Mouse (Mus musculus) lung, embryonic 15.5 days (tissue): ENCODE results near the gene Syngr1. TPM values are rescaled to one million over a fixed set of nuclear protein-coding genes. Genes with fewer than 3 reads are reported as not detected.
A peak's percentile ranks its signal among the peaks of the same experiment; 100 is the strongest.

Experiments used
- ATAC-seq: fragments of 200-750 bp; cut with Nextera tagmentation; 2 replicates; pipeline ENCODE4 v1.8.0; 2017; ENCODE audit warnings: moderate number of reproducible peaks, borderline replicate concordance; ENCODE audit not compliant: low FRiP score, low TSS enrichment; ENCODE audit errors: extremely low read depth
- H3K27ac ChIP-seq: fragments of 300-500 bp; sonication (generic); 2 replicates; pipeline ENCODE4 v1.5.1; 2015; ENCODE audit warnings: moderate library complexity, mild to moderate bottlenecking, inconsistent platforms
- H3K27me3 ChIP-seq: fragments of 300-500 bp; sonication (generic); 2 replicates; pipeline ENCODE4 v1.6.1; 2015; ENCODE audit warnings: inconsistent platforms
- H3K36me3 ChIP-seq: fragments of 300-500 bp; sonication (generic); 2 replicates; pipeline ENCODE4 v1.6.1; 2015; ENCODE audit warnings: inconsistent platforms
- H3K4me1 ChIP-seq: fragments of 300-500 bp; sonication (generic); 2 replicates; pipeline ENCODE4 v1.6.1; 2015; ENCODE audit warnings: inconsistent platforms
- H3K4me2 ChIP-seq: fragments of 300-500 bp; sonication (generic); 2 replicates; pipeline ENCODE4 v1.6.1; 2015; ENCODE audit warnings: inconsistent platforms, mild to moderate bottlenecking, moderate library complexity
- H3K4me3 ChIP-seq: fragments of 300-500 bp; sonication (generic); 2 replicates; pipeline ENCODE4 v1.5.1; 2015; ENCODE audit warnings: mild to moderate bottlenecking, inconsistent platforms
- H3K9ac ChIP-seq: fragments of 300-500 bp; sonication (generic); 2 replicates; pipeline ENCODE4 v1.6.1; 2015; ENCODE audit warnings: inconsistent platforms
- H3K9me3 ChIP-seq: fragments of 300-500 bp; sonication (generic); 2 replicates; pipeline ENCODE4 v1.6.1; 2016; ENCODE audit warnings: inconsistent platforms
- WGBS: fragments of 180-500 bp; shearing (Covaris S2); methylation state at CpG from one replicate; pipeline ENCODE4 v1.1.7; 2015; 5-methylcytosine and 5-hydroxymethylcytosine counted together
- polyA plus RNA-seq: library from polyadenylated mRNA; unstranded; fragments of >200 nt; fragmentation: Nextera tagmentation; extraction: Ambion mirVana; gene quantifications from 2 replicates; pipeline ENCODE4 v1.2.1, GENCODE M21; 2015

The Syngr1 gene
- polyA plus RNA-seq, 1 experiment from 2014 or later = 20.6 TPM

DNA sequence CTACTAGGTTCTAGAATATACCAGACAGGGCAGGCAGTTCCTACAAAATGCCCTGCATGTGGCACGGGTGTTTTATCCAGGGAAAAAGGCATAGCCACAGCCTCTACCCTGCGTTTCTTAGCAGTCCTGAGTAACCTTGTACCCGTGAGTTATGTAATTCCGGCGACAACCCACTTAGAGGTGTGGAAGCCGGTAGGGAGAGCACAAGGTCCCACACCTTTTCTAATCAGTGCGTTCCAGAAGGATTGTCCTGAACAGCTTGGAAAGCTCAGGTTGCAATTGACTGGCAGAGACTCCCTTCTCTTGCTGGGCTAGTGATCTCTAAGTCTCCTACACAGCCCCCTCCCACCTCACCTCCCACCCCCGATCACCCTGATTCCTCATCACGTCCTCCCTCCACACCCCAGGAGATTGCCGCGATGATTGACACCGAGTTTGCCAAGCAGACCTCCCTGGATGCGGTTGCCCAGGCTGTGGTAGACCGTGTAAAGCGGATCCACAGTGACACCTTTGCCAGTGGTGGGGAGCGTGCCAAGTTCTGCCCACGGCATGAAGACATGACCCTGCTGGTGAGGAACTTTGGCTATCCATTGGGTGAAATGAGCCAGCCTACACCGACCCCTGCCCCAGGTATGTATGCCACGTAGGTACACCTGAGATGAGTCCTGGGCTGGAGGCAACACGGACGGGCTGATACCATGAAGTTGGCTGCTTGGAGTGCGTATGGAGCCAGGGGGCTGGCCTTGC, 66.2 kb downstream of the Syngr1 start:
- Histone ChIP-seq H3K27ac (peak overlapping the region; percentile 88; the same call in 1 of the 2 replicates), H3K27me3 (no peaks in the 10 kb centered on the region), H3K4me3 (no peak overlapping the region), H3K4me1 (peaks cover 27% of the 10 kb centered on the region), H3K4me2 (no peak overlapping the region), H3K9me3 (no peaks in the 10 kb centered on the region), H3K36me3 (peaks cover 72% of the 10 kb centered on the region), H3K9ac (no peak overlapping the region)
- no peak for ATAC-seq
- WGBS = 89% methylated on average over 22 of the region's 22 CpGs

- WGBS = 53% methylated on average over 5 of the region's 5 CpGs
- no peaks in the 10 kb centered on the region for H3K27me3 ChIP-seq
- no peaks in the 10 kb centered on the region for H3K9me3 ChIP-seq
- H3K4me2 ChIP-seq = no peak overlapping the region
- peaks cover 72% of the 10 kb centered on the region for H3K36me3 ChIP-seq
- no peak for ATAC-seq
- peak overlapping the region; percentile 88 for H3K27ac ChIP-seq
- no peak overlapping the region for H3K4me3 ChIP-seq
- H3K9ac ChIP-seq = no peak overlapping the region
- H3K4me1 ChIP-seq = peaks cover 27% of the 10 kb centered on the region
Observed at GRCm38 (mm10) chr15:80158001-80158706, 67.0 kb downstream of the Syngr1 start.

GRCm38 (mm10) chr15:80158707-80159090, 67.6 kb downstream of the Syngr1 start:
- Histone ChIP-seq H3K27ac (peak overlapping the region; percentile 88), H3K27me3 (no peaks in the 10 kb centered on the region), H3K4me3 (no peak overlapping the region), H3K36me3 (peaks cover 67% of the 10 kb centered on the region), H3K4me2 (no peak overlapping the region), H3K9me3 (no peaks in the 10 kb centered on the region), H3K4me1 (peaks cover 27% of the 10 kb centered on the region), H3K9ac (no peak overlapping the region)
- no peak for ATAC-seq
- WGBS = 42% methylated on average over 4 of the region's 4 CpGs

- ATAC-seq = peak; percentile 78
- 27% methylated on average over 8 of the region's 8 CpGs for WGBS
- Histone ChIP-seq H3K4me2 (no peak overlapping the region), H3K27ac (peak overlapping the region; percentile 88), H3K36me3 (peaks cover 60% of the 10 kb centered on the region), H3K4me3 (no peak overlapping the region), H3K9ac (no peak overlapping the region), H3K27me3 (no peaks in the 10 kb centered on the region), H3K4me1 (peaks cover 27% of the 10 kb centered on the region), H3K9me3 (no peaks in the 10 kb centered on the region)
Observed at GRCm38 (mm10) chr15:80159286-80159901, 68.3 kb downstream of the Syngr1 start.

DNA sequence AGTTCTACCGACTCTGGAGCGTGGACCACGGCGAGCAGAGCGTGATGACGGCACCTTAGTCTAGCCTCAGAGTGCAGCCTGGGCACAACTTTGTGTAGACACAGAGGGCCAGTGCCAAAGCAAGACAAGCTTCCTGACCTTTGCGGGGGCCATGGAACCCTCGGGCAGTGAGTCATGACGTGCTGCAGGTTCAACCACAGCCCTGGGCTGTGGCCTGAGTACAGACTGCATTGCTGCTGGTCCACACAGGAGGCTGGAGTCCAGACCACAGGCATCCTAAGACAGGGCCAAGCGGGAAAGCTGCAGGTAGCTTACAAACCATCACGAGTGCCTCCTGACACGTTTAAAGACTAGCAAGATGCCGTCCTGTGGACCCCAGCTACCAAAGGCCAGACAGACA, 69.1 kb downstream of the Syngr1 start:
- Histone ChIP-seq H3K9ac (no peak overlapping the region), H3K36me3 (peaks cover 53% of the 10 kb centered on the region), H3K27ac (peak overlapping the region; percentile 88)

DNA sequence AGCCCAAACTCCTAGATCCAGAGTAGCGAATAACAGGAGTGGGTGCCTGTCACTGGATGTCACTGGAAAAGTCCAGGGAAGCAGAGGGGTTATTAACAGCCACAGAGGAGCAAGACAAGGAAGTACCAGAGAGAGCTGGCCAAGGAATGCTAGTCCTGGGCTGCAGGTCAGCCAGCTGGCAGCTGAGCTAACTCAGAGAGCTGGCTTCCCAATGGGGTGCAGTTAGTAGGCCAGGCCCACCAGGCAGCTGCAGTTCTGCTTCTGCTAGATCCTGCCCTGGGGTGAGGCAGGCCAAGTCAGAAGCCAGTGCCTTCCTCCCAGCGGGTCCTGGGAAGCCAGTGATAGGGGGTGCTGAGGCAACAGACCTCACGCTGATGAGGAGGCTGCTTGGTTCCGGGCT, 69.6 kb downstream of the Syngr1 start:
- H3K27me3 ChIP-seq = no peaks in the 10 kb centered on the region
- ATAC-seq = no peak
- no peaks in the 10 kb centered on the region for H3K9me3 ChIP-seq
- H3K9ac ChIP-seq = no peak overlapping the region
- WGBS = 88% methylated on average over 4 of the region's 4 CpGs
- H3K4me3 ChIP-seq = no peak overlapping the region
- H3K4me2 ChIP-seq = no peak overlapping the region
- peaks cover 27% of the 10 kb centered on the region for H3K4me1 ChIP-seq
- peak overlapping the region; percentile 88 for H3K27ac ChIP-seq
- H3K36me3 ChIP-seq = peaks cover 50% of the 10 kb centered on the region

More for the DNA sequence above, 69.1 kb downstream of the Syngr1 start:
- 81% methylated on average over 13 of the region's 13 CpGs for WGBS
- no peak for ATAC-seq
- no peaks in the 10 kb centered on the region for H3K27me3 ChIP-seq
- no peaks in the 10 kb centered on the region for H3K9me3 ChIP-seq
- no peak overlapping the region for H3K4me2 ChIP-seq
- no peak overlapping the region for H3K4me3 ChIP-seq
- peaks cover 27% of the 10 kb centered on the region for H3K4me1 ChIP-seq

DNA sequence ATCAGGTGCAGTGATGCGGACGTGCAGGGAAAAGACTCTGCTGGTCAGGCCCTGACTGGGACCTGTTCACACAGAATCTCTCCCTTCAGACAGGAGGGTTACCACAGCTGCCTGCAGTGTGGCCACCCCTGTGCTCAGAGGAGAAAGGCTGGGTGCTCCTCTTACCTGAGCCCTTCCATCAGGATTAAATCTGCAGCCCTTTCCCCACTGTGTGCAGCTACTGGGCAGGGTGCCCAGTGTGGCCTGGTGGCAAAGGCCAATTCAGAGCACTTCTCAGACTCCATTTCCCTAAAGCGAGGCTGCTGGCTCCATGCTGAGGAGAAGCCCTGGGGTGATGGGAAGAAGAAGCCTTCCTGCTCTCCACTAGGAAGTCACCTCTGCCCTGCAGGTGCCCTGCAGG, 70.1 kb downstream of the Syngr1 start:
- no peak overlapping the region for H3K9ac ChIP-seq
- H3K9me3 ChIP-seq = no peaks in the 10 kb centered on the region
- H3K4me2 ChIP-seq = no peak overlapping the region
- peaks cover 45% of the 10 kb centered on the region for H3K36me3 ChIP-seq
- H3K27me3 ChIP-seq = no peaks in the 10 kb centered on the region
- no peak overlapping the region for H3K4me3 ChIP-seq
- H3K4me1 ChIP-seq = peaks cover 27% of the 10 kb centered on the region
- no peak overlapping the region for H3K27ac ChIP-seq
- ATAC-seq = no peak
- WGBS = 96% methylated on average over 3 of the region's 3 CpGs

- no peaks in the 10 kb centered on the region for H3K27me3 ChIP-seq
- peaks cover 27% of the 10 kb centered on the region for H3K4me1 ChIP-seq
- H3K4me3 ChIP-seq = no peak overlapping the region
- H3K27ac ChIP-seq = no peak overlapping the region
- H3K4me2 ChIP-seq = no peak overlapping the region
- H3K9me3 ChIP-seq = no peaks in the 10 kb centered on the region
- WGBS = 69% methylated on average over 4 of the region's 4 CpGs
- H3K9ac ChIP-seq = no peak overlapping the region
- no peak for ATAC-seq
- peaks cover 34% of the 10 kb centered on the region for H3K36me3 ChIP-seq
Observed at GRCm38 (mm10) chr15:80162401-80162964, 71.3 kb downstream of the Syngr1 start.

- no peak for ATAC-seq
- Histone ChIP-seq H3K27me3 (no peaks in the 10 kb centered on the region), H3K4me2 (no peak overlapping the region), H3K9me3 (no peaks in the 10 kb centered on the region), H3K4me1 (peaks cover 23% of the 10 kb centered on the region), H3K9ac (no peak overlapping the region), H3K36me3 (peaks cover 27% of the 10 kb centered on the region), H3K27ac (no peak overlapping the region), H3K4me3 (no peak overlapping the region)
- 69% methylated on average over 11 of the region's 11 CpGs for WGBS
Observed at GRCm38 (mm10) chr15:80163274-80163673, 72.1 kb downstream of the Syngr1 start.

DNA sequence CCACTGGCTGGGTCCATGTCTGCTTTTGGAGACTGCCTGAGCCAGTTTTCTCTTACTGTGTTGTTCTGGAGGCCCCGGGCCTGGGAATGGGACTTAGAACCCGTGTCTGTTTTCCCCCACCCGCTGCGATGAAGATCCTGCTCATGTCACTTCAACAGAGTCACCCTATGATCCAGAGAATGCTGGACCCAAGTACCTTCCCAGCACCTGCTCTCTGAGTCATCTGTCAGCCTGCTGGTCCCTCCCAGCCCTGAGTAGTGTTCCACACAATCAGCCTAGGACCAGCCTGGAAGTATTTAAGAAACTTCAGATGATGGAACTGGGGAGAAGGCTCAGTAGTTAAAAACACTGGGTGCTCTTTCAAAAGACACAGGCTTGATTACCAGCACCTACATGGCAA, 72.6 kb downstream of the Syngr1 start:
- Histone ChIP-seq H3K9ac (no peak overlapping the region), H3K27ac (no peak overlapping the region), H3K9me3 (no peaks in the 10 kb centered on the region), H3K36me3 (peaks cover 23% of the 10 kb centered on the region), H3K4me3 (no peak overlapping the region), H3K4me1 (peaks cover 19% of the 10 kb centered on the region), H3K27me3 (no peaks in the 10 kb centered on the region), H3K4me2 (no peak overlapping the region)
- ATAC-seq = no peak
- 82% methylated on average over 4 of the region's 4 CpGs for WGBS

- no peak overlapping the region for H3K4me2 ChIP-seq
- peaks cover 5% of the 10 kb centered on the region for H3K4me1 ChIP-seq
- H3K36me3 ChIP-seq = peaks cover 14% of the 10 kb centered on the region; the same call in 1 of the 2 replicates
- WGBS = 42% methylated on average over 5 of the region's 5 CpGs
- no peak overlapping the region for H3K4me3 ChIP-seq
- no peak overlapping the region for H3K27ac ChIP-seq
- ATAC-seq = no peak
- no peaks in the 10 kb centered on the region for H3K9me3 ChIP-seq
- H3K9ac ChIP-seq = no peak overlapping the region
- H3K27me3 ChIP-seq = no peaks in the 10 kb centered on the region
Observed at GRCm38 (mm10) chr15:80165396-80165795, 74.3 kb downstream of the Syngr1 start.
